Mouse (Mus musculus): ENCODE data around the gene Mrpl42.
"Not testable (repeated sequence)": the region's sequence is repeated elsewhere in the genome, so short reads cannot be mapped to it uniquely, and the experiment has no call there.

Gene Mrpl42

DNA sequence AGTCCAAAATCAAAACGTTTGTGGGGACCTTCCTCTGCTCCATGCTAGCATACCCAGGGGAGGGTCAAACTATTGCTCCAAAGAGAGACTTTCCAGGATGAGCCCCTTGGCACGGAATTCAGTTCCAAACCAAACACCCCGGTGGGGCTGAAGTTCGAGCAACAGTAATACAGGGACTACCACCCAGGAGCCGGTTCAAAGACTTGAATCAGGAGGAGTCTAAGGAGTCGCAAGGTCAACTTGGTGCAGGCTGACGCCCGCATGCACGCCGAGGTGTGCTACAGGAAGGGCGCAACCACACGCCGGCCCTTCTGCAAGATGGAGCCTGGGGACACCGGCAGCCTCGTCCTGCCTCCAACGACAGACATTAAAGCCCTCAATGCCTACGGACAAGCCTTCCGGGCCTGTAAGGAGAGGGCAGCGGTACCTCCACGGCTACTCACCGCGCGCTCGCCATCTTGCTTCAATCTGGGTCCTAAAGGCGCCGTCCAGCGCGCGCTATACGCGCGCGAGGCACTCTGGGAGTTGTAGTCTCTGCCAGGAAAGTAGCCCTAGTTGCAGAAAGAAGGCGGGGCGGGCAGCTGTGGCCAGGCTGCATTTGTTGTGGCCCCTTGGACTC is at the start of gene Mrpl42:
Gene Mrpl42 (minus strand): TSS at position 478 of the 619 bp plus-strand sequence.
- DNase-seq (ENCODE audit: low read depth, low spot score): peak; percentile 90

DNA sequence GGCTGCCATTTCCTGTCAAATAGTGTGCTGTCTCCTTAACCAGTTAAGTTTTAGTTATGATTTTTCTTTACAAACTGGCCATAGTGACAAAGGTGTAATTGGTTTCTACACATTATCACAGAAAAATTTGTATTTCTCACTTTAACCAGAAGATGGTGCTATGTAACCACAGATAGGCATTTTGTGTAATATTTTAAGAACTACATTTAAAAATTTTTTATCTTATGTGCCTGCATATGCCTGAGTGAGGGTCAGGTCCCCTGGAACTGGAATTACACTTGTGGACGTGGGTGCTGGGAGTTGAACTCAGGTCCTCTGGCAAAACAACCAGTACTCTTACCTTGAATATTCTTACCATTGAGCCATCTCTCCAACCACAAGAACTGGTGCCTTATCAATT is 48.8 kb upstream of the Mrpl42 start:
- DNase-seq (ENCODE audit: low read depth, low spot score): no peak

DNA sequence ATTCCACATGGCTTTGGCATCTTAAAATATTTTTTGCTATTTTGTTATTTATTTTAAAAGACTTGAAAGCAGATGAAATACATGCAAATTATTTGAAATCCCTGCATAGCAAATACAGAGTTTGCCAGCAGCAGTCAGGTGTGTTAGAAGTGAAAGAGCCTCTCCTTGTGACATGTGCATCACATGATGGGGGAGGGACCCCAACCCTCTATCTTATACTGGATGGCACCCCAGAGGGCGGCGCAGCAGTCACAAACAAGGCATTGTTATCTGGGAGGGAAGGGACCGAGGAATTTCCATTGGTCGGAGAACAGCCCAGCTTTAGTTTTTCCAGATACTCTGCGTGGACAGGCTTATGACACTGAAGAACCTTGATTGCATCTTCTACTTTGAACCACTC is 47.3 kb upstream of the Mrpl42 start:
- not testable (repeated sequence) for DNase-seq (ENCODE audit: low read depth, low spot score)

DNA sequence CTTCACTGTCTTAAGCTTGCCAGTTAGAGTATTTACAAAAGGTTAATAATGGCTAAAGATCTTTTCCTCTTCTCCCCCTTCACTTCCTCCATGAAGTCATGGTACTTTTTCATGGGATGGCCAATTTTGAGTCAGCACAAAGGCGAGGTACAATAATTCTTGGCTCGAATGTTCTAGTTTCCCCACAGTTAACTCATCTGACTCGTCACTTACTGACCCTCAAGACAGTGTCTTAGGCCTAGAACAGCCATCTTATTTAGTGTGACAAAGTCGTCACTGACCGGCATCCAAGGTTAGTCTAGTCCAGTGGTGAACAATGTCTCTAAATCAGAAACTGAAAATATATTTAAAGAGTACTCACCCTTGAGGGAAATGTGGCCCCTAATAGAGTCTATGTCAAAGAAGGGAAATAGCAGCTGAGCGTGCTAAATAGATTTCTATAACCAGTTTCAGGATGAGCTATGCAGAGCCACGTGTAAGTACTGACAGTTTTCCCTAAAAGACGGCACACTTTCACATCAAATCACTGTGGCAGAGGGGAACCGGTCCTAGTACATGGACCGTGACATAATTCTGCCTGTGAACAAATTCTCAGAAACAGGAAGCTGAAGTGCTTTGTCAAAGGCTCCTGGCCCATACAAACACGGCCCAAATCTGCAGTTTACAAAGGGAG is 46.5 kb upstream of the Mrpl42 start:
- no peak for DNase-seq (ENCODE audit: low read depth, low spot score)

DNA sequence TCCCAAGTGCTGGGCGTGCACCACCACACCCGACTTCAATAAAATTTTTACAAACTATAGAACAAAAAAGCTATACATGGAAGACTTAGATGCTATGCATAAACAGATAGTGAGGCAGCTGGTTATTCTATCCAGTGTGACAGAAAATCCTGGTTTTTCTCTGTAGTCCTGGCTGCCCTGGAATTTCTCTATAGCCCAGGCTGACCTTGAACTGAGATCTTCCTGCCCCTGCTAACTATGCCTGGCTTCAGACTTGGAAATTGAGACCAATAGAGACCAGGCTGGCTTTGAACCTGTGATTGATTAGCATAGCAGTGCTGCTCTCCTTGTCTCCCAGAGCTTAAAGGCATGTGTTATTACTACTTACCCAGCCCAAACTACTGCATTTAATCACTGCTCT is 44.4 kb upstream of the Mrpl42 start:
- DNase-seq (ENCODE audit: low read depth, low spot score): no peak

DNA sequence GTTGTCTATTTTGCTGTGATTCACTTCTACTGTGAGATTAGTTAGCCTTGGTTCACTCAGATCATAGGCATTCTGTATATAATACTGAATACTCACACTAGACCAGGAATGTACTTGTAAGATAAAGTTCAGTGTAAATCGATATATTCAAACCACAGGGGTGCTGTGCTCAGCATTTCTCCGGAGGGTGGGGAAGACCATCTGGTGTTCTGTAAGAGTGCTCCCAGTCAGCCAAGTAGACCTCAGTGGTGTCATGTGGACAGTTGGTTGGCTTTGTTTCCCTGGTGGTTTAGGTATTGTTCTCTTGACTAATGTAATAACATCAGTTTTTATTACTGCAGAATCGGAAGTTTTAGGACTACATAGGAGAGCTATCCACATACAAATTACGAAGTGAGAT is 43.3 kb upstream of the Mrpl42 start:
- peak; percentile 56 for DNase-seq (ENCODE audit: low read depth, low spot score)

DNA sequence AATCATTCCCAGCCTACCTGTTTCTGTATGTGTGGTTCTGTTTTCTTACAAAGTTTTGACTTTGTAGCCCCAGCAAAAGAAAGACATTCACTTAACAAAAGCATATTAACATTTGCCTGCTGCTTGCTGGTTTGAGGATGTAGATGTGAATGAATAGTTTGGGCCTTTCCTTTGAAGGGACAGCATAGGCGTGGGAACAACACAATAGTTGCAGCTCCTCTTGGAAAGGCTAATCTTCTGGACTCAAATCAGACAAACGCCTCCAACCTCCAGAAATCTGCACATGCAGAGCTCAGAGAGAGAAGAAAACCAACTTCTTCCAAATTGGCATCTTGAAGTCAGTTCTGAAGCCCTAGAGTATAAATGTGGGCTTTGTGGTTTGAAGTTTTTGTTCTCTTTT is 42.9 kb upstream of the Mrpl42 start:
- no peak for DNase-seq (ENCODE audit: low read depth, low spot score)

DNA sequence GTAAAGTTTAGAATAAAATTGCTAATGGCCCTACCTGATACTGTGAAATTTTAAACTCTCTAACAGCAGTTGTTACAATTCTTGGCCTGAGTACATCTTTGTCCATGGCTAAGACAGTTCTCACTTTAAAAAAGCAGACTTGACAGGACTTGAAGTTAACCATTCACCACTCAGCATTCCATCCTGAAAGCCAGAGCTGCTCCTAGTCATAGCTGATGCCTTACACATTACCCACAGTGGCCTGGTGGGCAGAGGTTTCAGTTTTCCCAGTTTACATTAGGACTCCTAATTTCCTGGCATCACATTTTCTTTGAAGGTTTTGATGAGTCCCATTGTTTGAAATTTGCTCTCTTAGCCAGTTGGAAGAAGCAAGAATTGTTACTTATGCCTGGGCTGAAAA is 42.3 kb upstream of the Mrpl42 start:
- no peak for DNase-seq (ENCODE audit: low read depth, low spot score)

DNA sequence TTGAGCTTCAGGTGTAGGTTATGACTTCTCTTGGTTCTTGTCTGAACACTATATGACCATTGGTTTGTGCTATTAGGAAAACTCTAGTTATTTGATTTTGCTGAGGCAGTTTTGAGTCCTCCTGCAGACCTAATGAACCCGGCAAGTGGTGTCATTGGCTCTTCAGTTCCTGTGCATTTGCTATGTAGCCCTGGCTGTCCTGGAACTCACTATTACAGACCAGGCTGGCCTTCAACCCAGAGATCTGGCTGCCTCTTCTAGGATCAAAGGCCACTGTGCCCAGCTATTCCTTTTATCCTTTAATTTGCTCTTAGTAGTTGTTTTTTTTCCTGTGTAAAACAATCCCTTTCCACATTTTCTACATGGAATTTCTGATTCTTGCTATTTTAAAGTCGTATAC is 41.6 kb upstream of the Mrpl42 start:
- DNase-seq (ENCODE audit: low read depth, low spot score): no peak

DNA sequence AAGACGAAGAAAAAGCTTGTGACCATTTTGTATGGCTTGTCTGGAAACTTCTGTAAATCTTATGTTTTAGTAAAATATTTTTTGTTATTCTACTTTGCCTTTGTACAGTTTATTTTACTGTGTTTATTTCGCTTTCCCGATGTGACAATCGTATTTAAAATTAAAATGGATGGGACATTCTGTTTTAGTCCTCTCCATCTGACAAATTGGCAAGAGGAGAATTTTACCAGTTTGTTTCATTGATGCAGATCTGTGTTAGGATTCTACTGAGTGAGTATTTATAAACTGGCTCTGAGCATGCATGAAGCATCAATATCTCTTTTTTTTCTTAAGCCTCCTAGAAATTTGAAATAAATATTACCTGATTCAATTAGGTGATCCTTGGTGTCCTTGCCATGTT is 41.2 kb upstream of the Mrpl42 start:
- no peak for DNase-seq (ENCODE audit: low read depth, low spot score)

DNA sequence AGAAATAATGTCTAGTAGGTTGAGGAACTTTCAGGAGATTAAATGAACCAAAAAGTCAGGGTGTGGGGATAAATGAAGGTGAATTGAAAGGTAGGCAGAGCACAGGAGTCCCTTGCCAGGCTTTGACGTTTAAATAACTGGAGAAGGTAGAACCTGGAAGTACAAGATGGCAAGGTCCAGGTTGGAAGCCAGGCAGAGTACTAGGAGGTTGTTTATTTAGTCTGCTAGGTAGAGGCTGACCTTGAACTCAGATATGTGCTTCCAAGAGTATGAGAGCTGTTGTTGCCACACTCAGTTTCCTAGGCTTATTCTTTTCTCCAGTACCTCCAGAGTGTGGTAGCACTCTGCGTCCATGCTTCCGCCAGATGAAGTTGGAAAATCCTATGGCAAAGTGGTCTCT is 38.1 kb upstream of the Mrpl42 start:
- DNase-seq (ENCODE audit: low read depth, low spot score): no peak

DNA sequence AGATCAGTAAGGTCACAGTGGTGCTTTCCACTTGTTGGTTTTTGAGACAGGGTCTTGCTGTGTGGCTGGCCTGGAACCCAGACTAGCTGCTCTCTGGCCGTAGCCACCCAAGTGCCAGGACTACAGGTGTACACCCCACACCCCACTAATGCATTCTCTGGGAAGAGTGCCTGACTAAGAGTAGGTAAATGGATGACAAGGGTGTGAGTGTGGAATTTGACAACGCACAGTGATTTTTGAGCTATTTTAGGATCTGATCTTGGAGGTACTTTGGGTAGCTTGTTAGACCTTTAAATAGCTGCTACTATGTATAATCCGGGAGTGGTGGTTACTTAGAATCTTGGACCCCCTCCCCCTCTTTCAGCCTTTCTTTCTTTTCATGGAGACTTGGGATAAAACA is 37.5 kb upstream of the Mrpl42 start:
- no peak for DNase-seq (ENCODE audit: low read depth, low spot score)

DNA sequence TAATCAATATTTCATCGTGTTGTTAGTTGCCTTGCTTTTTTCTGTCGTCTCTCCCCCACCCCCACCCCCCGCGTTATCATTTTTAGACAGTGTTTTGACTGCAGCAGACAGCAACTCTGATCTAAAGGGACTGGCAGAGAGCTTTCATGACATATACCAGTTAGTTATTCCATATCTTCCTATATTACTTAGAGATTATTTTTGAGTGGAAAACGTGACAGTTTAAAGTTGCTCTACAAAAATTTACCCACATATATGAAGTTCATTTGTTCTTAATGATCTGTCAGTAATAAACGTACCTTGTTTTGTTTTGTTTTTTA is 34.4 kb upstream of the Mrpl42 start:
- no peak for DNase-seq (ENCODE audit: low read depth, low spot score)

DNA sequence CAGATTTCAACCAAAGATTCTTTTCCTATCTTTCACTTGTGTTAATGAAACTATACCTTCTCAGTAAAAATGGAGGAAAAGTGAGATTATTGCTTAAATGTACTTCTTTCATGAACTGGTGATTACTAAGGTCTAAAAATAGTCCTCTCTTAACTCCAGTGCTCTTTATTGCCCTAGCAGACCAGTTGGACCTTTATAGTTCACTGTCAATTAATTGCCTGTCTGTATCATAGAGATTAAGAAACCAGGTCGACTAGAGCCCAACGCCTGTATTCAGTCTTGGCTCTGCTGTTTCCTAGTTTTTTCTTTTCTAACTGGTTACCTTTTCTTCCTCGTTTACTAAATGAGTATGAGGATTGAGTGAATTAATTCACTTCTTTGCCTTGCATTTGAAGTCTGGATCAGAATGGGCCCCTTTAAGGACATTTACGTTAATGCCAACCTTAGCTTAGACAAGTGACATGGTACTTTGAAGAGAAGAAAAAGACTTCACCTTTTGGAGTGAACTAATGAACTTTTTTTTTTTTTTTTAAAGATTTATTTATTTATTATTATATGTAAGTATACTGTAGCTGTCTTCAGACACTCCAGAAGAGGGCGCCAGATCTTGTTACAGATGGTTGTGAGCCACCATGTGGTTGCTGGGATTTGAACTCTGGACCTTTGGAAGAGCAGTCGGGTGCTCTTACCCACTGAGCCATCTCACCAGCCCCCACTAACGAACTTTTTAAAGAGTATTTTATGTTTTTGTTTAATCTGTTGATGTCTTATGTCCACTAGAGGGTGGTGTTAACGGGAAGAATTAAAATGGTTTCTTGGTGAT is 33.9 kb upstream of the Mrpl42 start:
- DNase-seq (ENCODE audit: low read depth, low spot score): no peak

DNA sequence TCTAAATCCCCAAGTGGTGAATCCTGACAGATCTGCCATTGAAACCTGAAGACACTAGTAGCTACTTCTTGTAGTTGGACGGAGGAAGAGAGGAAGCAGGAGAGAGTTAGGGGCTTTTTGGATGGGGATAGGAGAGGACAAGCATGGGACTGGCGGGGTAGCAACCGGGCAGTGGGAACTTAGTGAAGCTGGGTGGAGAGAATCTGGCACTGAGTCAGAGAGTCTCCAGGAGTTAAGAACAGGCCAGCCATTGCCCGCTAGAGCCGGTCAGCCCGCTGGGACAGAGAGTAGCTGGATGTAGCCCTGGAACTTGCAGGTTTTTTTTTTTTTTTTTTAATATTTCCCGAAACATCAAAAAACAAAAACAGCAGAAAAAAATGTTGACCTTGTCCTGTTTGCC is 31.6 kb upstream of the Mrpl42 start:
- no peak for DNase-seq (ENCODE audit: low read depth, low spot score)

DNA sequence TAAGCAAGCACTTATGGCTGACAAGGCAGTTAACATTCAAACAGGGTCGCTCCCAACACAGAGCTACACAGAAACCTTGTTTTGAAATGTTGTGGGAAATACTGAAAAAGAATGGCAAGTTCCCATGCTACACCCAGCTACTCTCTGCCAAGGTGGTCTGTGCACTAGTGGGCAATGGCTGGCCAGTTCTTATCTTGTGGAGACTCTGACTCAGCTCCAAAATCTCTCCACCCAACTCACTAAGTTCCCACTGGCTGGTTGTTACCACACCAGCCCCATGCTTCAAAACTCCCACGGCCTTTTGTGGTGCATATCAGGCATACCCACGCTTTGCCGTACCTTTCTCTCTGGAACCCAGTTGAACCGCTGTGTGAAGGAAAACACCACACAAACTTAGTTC is 31.2 kb upstream of the Mrpl42 start:
- no peak for DNase-seq (ENCODE audit: low read depth, low spot score)

DNA sequence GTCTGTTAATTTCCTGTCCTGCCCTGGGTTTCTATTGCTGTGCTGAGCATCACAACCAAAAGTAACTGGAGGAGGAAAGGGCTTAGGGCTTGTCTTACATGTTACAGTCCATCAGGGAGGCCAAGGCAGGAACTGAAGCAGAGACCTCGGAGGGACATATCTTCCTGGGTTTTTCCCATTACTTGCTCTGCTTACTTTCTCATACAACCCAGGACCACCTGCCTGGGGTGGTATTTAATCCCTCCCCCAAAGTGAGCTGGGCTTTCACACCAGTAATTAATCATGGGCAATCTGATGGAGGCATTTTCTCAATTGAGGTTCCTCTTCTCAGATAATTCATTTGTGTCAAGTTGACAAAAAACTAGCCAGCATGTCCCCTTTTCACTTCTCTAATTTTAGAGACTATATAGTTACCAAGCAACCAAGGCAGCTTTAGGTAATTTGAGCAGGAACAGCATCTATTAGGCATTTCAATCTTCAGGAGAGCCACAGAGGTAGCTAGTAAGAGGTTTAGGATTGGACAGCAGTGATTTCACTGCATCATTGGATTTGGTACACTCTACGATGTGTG is 28.9 kb upstream of the Mrpl42 start:
- no peak for DNase-seq (ENCODE audit: low read depth, low spot score)

DNA sequence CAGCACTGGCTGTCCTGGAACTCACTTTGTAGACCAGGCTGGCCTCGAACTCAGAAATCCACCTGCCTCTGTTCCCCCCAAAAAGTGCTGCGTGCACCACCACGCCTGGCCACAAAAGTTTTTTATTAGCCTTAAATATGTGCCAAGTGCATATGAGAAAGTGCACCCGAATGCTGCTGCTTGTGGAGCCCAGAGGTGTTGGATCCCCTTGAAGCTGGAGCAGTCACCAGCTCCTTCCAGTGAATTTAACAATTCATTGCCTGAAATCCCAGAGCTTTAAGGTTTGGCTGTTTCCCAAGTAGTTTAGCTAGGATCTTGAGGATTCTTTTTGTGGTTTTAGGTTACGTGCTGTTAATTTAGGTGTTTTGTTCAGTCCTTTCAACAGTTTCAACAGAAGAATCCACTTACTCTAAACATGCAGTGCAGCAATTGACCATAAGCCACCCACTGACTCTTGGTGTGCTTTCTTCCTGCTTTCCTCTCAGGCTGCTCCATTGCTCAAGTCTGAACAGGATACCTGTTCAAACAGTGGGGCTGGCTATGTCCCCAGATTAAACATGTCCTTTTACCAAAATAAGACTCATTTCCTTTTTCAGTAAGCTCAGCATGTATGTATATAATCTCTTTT is 24.9 kb upstream of the Mrpl42 start:
- DNase-seq (ENCODE audit: low read depth, low spot score): no peak

DNA sequence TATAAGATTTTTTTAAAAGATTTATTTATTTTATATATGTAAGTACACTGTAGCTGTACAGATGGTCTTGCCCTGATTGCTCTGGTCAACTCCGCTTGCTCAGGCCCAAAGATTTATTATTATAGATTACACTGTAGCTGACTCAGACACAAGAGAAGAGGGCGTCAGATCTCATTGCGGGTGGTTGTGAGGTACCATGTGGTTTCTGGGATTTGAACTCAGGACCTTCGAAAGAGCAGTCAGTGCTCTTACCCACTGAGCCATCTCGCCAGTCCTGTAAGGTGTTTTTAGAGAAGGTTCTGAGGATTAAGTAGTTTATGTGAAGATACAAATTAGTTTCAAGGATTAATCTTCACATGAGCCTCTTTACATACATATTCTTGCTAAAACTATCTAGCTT is 24.1 kb upstream of the Mrpl42 start:
- no peak for DNase-seq (ENCODE audit: low read depth, low spot score)

DNA sequence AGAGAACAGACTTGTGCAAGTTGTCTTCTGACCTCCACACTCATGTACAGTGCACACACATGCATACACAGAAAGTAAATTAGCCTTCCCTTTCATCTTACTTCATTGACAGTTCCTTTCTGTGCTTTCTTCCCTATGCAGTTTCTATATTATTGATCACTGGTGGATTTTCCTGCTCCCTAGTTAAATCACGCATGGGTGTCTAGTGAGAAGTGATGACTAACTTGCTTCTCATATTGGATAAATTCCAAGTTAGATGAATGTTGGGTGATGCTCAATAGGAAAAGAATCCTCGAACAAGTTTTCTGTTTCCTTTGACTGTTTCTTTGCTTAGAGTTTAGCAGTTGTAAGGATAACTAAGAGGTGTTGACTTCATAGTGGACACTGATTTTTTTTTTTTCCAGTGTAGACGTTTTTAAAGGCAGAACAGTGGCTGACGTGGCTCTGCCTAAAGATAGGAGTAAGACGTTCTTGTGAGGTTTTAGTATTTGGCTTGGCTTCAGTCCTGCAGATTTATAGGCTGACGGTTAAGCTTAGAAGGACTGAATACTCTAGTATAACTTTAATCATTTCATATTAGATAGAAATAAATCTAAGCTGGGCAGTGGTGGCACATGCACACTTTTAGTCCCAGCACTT is 23.4 kb upstream of the Mrpl42 start:
- no peak for DNase-seq (ENCODE audit: low read depth, low spot score)

DNA sequence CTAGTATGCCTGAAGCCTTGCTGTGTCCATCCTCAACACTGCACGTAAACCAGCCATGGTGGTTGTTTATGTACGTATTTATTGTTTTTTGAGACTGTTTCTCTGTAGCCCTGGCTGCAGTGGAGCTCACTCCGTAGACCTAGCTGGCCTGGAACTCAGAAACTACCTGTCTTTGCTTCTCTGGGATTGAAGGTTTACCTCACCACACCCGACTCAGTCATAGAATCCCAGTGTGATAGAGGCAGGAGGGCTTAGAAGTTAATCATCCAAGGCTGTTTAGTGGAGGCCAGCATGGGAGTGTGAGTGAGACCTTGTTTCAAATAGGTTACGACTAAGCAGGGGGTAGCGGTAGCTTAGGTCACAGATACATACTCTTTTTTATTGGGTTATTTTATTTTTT is 15.9 kb upstream of the Mrpl42 start:
- no peak for DNase-seq (ENCODE audit: low read depth, low spot score)
